Comparison of ENCODE assay signal across 10 mouse cellular contexts in genomic region chr2:181136934-181137333, GRCm38 (mm10). TPM values are rescaled to one million over a fixed set of nuclear protein-coding genes. Genes with fewer than 3 reads are reported as not detected.
DNase-seq lines count a peak whose midpoint lies in the region; ATAC-seq lines count a peak whose summit lies in the region.
"Had no signal": no experiment of that assay in that cellular context is flagged by ENCODE, and none has a peak within 500 bp of the region (broad histone marks: within the 10 kb centered on the region; RNA-seq: fewer than 3 reads in every experiment).

No protein-coding gene starts in this region.

- ATAC-seq in frontal cortex, adult (ENCODE audit: low TSS enrichment), result no peak

- DNase-seq in adrenal gland, adult 2 months, result peak; percentile 59
- no peak for DNase-seq in adrenal gland, adult 18-20 months (ENCODE audit: low spot score in 2 of 2)
- peak; percentile 49 for DNase-seq in lung, postnatal 10 days
- no peak for DNase-seq in lung, adult 18-20 months
- peak; percentile 83 for DNase-seq in embryo, embryonic 11 days
- peak; percentile 50 for DNase-seq in ovary, postnatal 14 days (ENCODE audit: low spot score)
- DNase-seq in left cerebral cortex, adult 8-10 months (ENCODE audit: low spot score in 2 of 2), result no peak

RNA-seq across cellular contexts. Expression of gene Kcnq2, which starts 1.8 kb away (rescaled TPM):
- 1 to 10 TPM; 5.2 to 5.4 TPM for total RNA-seq in adrenal gland, adult 2 months (2021)
- polyA plus RNA-seq in adrenal gland, adult 2 months (2012; rRNA removed), result 2.8 and 3.7 TPM in 2 replicates
- 1 to 10 TPM; 5.2 to 7.3 TPM for total RNA-seq in adrenal gland, adult 18-20 months (2021)
- total RNA-seq in left cerebral cortex, adult 8-10 months (2022), result 100 to 1,000 TPM; 231 to 254 (median 236) TPM
- total RNA-seq: neutrophil, adult 5-6 weeks had no signal

RNA-seq across cellular contexts. Expression of gene Eef1a2, which starts 19.9 kb away (rescaled TPM):
- total RNA-seq in adrenal gland, adult 2 months (2021), result 10 to 100 TPM; 44.0 to 65.9 TPM
- polyA plus RNA-seq in adrenal gland, adult 2 months (2012; rRNA removed), result 30.4 and 42.9 TPM in 2 replicates
- total RNA-seq in adrenal gland, adult 18-20 months (2021), result 10 to 100 TPM; 55.1 to 71.0 TPM
- 1,000 to 10,000 TPM; 1,221 to 1,269 (median 1,259) TPM for total RNA-seq in left cerebral cortex, adult 8-10 months (2022)
- total RNA-seq: neutrophil, adult 5-6 weeks had no signal
- polyA plus RNA-seq: limb, embryonic 13.5 days had no signal

RNA-seq across cellular contexts. Expression of gene Ppdpf, which starts 50.1 kb away (rescaled TPM):
- total RNA-seq in adrenal gland, adult 2 months (2021), result 10 to 100 TPM; 91.1 to 91.9 TPM
- 160 and 197 TPM in 2 replicates for polyA plus RNA-seq in adrenal gland, adult 2 months (2012; rRNA removed)
- total RNA-seq in adrenal gland, adult 18-20 months (2021), result 10 to 100 TPM; 69.8 to 94.9 TPM
- total RNA-seq in left cerebral cortex, adult 8-10 months (2022), result 10 to 100 TPM; 73.1 to 84.3 (median 75.9) TPM

Comparison
In these comparisons a context has a peak if more than half of its experiments do, and no peak if none do; other contexts are left out.
1. DNase-seq: peak in adrenal gland, adult 2 months (single experiment), lung, postnatal 10 days (single experiment), embryo, embryonic 11 days (single experiment) and ovary, postnatal 14 days (single experiment); none in adrenal gland, adult 18-20 months (0 of 2), lung, adult 18-20 months (0 of 2) and left cerebral cortex, adult 8-10 months (0 of 2).
2. RNA of gene Kcnq2, which starts 1.8 kb away (total RNA-seq): 231 to 254 TPM in left cerebral cortex, adult 8-10 months; 5.2 to 7.3 TPM in adrenal gland, adult 18-20 months and 5.2 to 5.4 TPM in adrenal gland, adult 2 months; every median in the first group is over 10 times any median in the second.
3. RNA of gene Eef1a2, which starts 19.9 kb away (total RNA-seq): 1,221 to 1,269 TPM in left cerebral cortex, adult 8-10 months; 55.1 to 71.0 TPM in adrenal gland, adult 18-20 months and 44.0 to 65.9 TPM in adrenal gland, adult 2 months; every median in the first group is over 10 times any median in the second.